Mouse (Mus musculus) forebrain, embryonic 15.5 days (tissue): ENCODE data around the gene Rabggtb. TPM values are rescaled to one million over a fixed set of nuclear protein-coding genes. Genes with fewer than 3 reads are reported as not detected.
"Not testable (repeated sequence)": the region's sequence is repeated elsewhere in the genome, so short reads cannot be mapped to it uniquely, and the experiment has no call there.

Source experiments
- ATAC-seq: fragments of 200-750 bp; cut with Nextera tagmentation; replicated peaks from 2 replicates; pipeline ENCODE4 v1.8.0; 2017; ENCODE audit warnings: mild to moderate bottlenecking, moderate TSS enrichment, moderate library complexity
- H3K27ac ChIP-seq: fragments of 300-500 bp; sonication (generic); replicated peaks from 2 replicates; pipeline ENCODE4 v1.5.1; 2015; ENCODE audit warnings: mild to moderate bottlenecking, inconsistent platforms
- H3K27me3 ChIP-seq: fragments of 300-500 bp; sonication (generic); 2 replicates; pipeline ENCODE4 v1.6.1; 2015; ENCODE audit warnings: inconsistent platforms
- H3K36me3 ChIP-seq: fragments of 300-500 bp; sonication (generic); 2 replicates; pipeline ENCODE4 v1.6.1; 2015; ENCODE audit warnings: mild to moderate bottlenecking, inconsistent platforms
- H3K4me1 ChIP-seq: fragments of 300-500 bp; sonication (generic); 2 replicates; pipeline ENCODE4 v1.6.1; 2015; ENCODE audit warnings: inconsistent platforms
- H3K4me2 ChIP-seq: fragments of 300-500 bp; sonication (generic); replicated peaks from 2 replicates; pipeline ENCODE4 v1.6.1; 2015; ENCODE audit warnings: mild to moderate bottlenecking, inconsistent platforms
- H3K4me3 ChIP-seq: fragments of 300-500 bp; sonication (generic); 2 replicates; pipeline ENCODE4 v1.5.1; 2015; ENCODE audit warnings: mild to moderate bottlenecking, inconsistent platforms
- H3K9ac ChIP-seq: fragments of 300-500 bp; sonication (generic); replicated peaks from 2 replicates; pipeline ENCODE4 v1.6.1; 2015; ENCODE audit warnings: mild to moderate bottlenecking, inconsistent platforms
- H3K9me3 ChIP-seq: fragments of 300-500 bp; sonication (generic); 2 replicates; pipeline ENCODE4 v1.6.1; 2016; ENCODE audit warnings: inconsistent platforms
- WGBS: fragments of 180-500 bp; shearing (Covaris S2); methylation state at CpG from one replicate; pipeline ENCODE4 v1.1.7; 2015; ENCODE audit warnings: mixed read lengths; 5-methylcytosine and 5-hydroxymethylcytosine counted together
- polyA plus RNA-seq: library from polyadenylated mRNA; unstranded; fragments of >200 nt; fragmentation: Nextera tagmentation; extraction: Ambion mirVana; gene quantifications from 2 replicates; pipeline ENCODE4 v1.2.1, GENCODE M21; 2015

Rabggtb gene
- polyA plus RNA-seq, 1 experiment from 2014 or later: 44.0 TPM

- H3K4me3 ChIP-seq: no peak overlapping the region
- no peak overlapping the region for H3K4me2 ChIP-seq
- 80% methylated on average over 8 of the region's 8 CpGs for WGBS
- no peaks in the 10 kb centered on the region for H3K36me3 ChIP-seq
- H3K27ac ChIP-seq: no peak overlapping the region
- no peak for ATAC-seq
- no peak overlapping the region for H3K9ac ChIP-seq
- no peaks in the 10 kb centered on the region for H3K4me1 ChIP-seq
- no peaks in the 10 kb centered on the region for H3K27me3 ChIP-seq
- no peaks in the 10 kb centered on the region for H3K9me3 ChIP-seq
Measured at GRCm38 (mm10) chr3:153889188-153889781, 23.5 kb downstream of the Rabggtb start.

DNA sequence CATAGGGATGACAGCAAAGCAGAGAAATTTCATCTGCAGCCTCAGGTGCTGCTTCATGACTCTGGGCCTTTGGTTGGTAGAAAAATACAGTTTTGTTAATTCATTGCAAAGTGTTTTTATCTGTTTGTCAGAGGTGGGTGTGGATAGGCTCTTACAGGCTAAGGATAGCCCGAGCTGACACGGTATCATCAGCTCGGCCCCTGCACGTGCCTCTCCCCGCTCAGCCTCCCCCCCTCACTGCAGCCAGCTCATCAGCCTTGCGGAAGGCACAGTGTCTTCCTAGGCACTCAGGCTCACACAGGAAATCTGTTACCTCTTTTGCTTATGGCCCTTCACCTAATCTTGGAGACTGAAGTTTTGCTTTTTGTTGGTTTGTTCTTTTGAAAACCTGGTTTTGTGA is 24.7 kb downstream of the Rabggtb start:
- no peak for ATAC-seq
- no peak overlapping the region for H3K9ac ChIP-seq
- H3K27ac ChIP-seq: no peak overlapping the region
- H3K4me3 ChIP-seq: no peak overlapping the region
- WGBS: 86% methylated on average over 6 of the region's 6 CpGs
- H3K9me3 ChIP-seq: no peaks in the 10 kb centered on the region
- no peaks in the 10 kb centered on the region for H3K36me3 ChIP-seq
- no peaks in the 10 kb centered on the region for H3K4me1 ChIP-seq
- no peaks in the 10 kb centered on the region for H3K27me3 ChIP-seq
- no peak overlapping the region for H3K4me2 ChIP-seq

- Histone ChIP-seq H3K27ac (no peak overlapping the region), H3K4me2 (no peak overlapping the region), H3K36me3 (no peaks in the 10 kb centered on the region), H3K4me3 (no peak overlapping the region), H3K4me1 (no peaks in the 10 kb centered on the region), H3K27me3 (no peaks in the 10 kb centered on the region), H3K9me3 (no peaks in the 10 kb centered on the region), H3K9ac (no peak overlapping the region)
- no peak for ATAC-seq
Measured at GRCm38 (mm10) chr3:153886296-153886695, 26.5 kb downstream of the Rabggtb start.

DNA sequence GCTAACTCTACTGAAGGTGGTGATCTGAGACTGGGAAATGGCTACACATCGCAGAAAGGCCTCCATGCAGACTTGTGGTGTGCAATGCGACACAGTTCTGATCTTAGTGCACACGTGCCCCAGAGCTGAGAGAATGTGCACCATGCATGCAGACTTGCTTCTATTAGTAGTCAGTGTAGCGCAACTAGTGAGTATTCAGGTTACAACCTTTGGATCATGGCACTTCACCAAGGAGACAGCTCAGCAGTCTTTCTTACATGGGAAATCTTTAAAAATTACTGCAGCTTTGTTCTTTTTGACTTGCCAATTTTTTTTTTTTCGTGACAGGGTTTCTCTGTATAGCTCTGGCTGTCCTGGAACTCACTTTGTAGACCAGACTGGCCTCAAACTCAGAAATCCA is 41.4 kb downstream of the Rabggtb start:
- no peaks in the 10 kb centered on the region for H3K36me3 ChIP-seq
- no peak overlapping the region for H3K27ac ChIP-seq
- 0 out of 2 replicates have a peak, but pooled peaks cover 4% of the 10 kb centered on the region for H3K4me1 ChIP-seq
- H3K4me2 ChIP-seq: no peak overlapping the region
- no peak overlapping the region for H3K4me3 ChIP-seq
- H3K9me3 ChIP-seq: no peaks in the 10 kb centered on the region
- ATAC-seq: no peak
- no peaks in the 10 kb centered on the region for H3K27me3 ChIP-seq
- WGBS: 88% methylated on average over 5 of the region's 5 CpGs
- H3K9ac ChIP-seq: no peak overlapping the region

DNA sequence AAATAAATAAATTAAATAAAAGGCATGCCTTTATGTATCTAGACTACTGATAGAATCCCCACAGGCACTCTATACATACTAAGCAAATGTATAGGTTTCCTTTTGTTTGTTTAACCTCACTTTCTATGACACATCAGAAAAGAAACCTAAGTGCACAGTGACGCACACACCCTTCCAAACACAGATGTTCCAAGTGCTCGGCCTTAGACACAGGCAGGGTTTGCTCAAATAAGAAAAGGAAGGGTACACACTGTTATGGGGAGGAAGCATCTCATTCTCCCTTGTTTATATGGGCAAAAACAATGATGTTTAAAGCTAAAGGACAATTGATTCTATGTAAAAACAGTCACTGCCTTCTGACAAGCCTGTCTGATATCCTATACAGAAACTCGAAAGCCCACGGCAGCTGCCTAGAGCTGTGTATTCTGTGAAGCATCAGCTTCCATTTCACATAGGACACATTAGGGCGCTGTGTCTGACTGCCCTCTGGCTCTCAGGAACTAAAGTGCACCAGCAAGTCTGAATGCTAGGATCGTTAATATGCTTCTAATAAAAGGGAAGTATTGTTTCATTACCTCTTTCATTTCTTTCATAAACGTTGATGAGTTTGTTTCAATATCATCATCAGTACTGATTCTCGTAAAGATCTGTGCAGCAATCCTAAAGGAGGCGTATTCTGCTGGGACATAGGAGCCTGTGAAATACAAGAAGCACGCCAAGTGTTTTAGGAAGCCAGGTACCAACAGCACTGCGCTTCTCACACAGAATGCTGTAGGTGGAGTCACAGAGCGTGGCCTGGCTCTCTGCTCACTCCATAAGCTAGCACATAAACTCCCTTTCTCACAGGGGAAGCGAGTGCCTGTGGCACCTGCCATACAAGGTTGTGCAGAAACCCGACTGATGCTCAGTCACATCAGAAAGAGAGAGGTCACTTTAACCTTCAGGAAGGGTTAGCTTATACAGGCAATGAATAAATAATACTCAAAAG is 45.4 kb downstream of the Rabggtb start:
- Histone ChIP-seq H3K27me3 (no peaks in the 10 kb centered on the region), H3K4me3 (no peak overlapping the region), H3K27ac (no peak overlapping the region), H3K9me3 (no peaks in the 10 kb centered on the region), H3K4me1 (no peaks in the 10 kb centered on the region), H3K36me3 (no peaks in the 10 kb centered on the region), H3K9ac (no peak overlapping the region), H3K4me2 (no peak overlapping the region)
- no peak for ATAC-seq
- WGBS: 53% methylated on average over 14 of the region's 14 CpGs

- no peak for ATAC-seq
- Histone ChIP-seq H3K4me1 (no peaks in the 10 kb centered on the region), H3K4me3 (no peak overlapping the region), H3K9me3 (no peaks in the 10 kb centered on the region), H3K27ac (no peak overlapping the region), H3K27me3 (no peaks in the 10 kb centered on the region), H3K4me2 (no peak overlapping the region), H3K9ac (no peak overlapping the region), H3K36me3 (no peaks in the 10 kb centered on the region)
- 88% methylated on average over 4 of the region's 4 CpGs for WGBS
Measured at GRCm38 (mm10) chr3:153864636-153865429, 48.0 kb downstream of the Rabggtb start.

DNA sequence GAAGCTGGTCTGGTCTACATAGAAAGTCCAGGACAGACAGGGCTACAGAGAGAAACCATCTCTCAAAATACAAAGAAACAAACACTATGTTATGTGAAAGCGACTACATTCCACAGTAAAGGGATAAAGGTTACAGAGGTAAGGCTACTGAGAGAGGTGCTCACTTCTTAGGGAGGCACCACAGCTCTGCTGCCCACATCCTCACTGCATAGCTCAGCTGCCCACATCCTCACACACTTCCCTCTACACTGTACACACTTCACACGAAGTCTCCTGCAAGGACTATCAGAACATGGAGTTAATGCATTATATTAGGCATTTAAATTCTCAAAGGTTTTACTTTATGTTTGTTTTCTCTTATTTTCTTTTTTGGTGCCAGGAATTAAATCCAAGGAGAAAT is 49.0 kb downstream of the Rabggtb start:
- no peaks in the 10 kb centered on the region for H3K4me1 ChIP-seq
- H3K27me3 ChIP-seq: no peaks in the 10 kb centered on the region
- no peak overlapping the region for H3K4me2 ChIP-seq
- no peaks in the 10 kb centered on the region for H3K36me3 ChIP-seq
- H3K9me3 ChIP-seq: no peaks in the 10 kb centered on the region
- no peak overlapping the region for H3K9ac ChIP-seq
- ATAC-seq: no peak
- 86% methylated on average over 2 of the region's 2 CpGs for WGBS
- no peak overlapping the region for H3K4me3 ChIP-seq
- H3K27ac ChIP-seq: no peak overlapping the region

- not testable (repeated sequence) for H3K4me1 ChIP-seq, H3K4me3 ChIP-seq, H3K36me3 ChIP-seq, H3K27ac ChIP-seq, H3K9me3 ChIP-seq, H3K9ac ChIP-seq, H3K27me3 ChIP-seq, ATAC-seq, H3K4me2 ChIP-seq
- 92% methylated on average over 8 of the region's 8 CpGs for WGBS
Measured at GRCm38 (mm10) chr3:153860392-153860791, 52.4 kb downstream of the Rabggtb start.

- H3K27me3 ChIP-seq: no peaks in the 10 kb centered on the region
- H3K36me3 ChIP-seq: no peaks in the 10 kb centered on the region
- no peak overlapping the region for H3K27ac ChIP-seq
- no peak overlapping the region for H3K9ac ChIP-seq
- no peaks in the 10 kb centered on the region for H3K4me1 ChIP-seq
- H3K4me2 ChIP-seq: no peak overlapping the region
- H3K4me3 ChIP-seq: no peak overlapping the region
- ATAC-seq: no peak
- 78% methylated on average over 10 of the region's 10 CpGs for WGBS
- H3K9me3 ChIP-seq: no peaks in the 10 kb centered on the region
Measured at GRCm38 (mm10) chr3:153858350-153859001, 54.3 kb downstream of the Rabggtb start.
